8 mouse cellular contexts compared by ENCODE assay signal in the genomic region with DNA sequence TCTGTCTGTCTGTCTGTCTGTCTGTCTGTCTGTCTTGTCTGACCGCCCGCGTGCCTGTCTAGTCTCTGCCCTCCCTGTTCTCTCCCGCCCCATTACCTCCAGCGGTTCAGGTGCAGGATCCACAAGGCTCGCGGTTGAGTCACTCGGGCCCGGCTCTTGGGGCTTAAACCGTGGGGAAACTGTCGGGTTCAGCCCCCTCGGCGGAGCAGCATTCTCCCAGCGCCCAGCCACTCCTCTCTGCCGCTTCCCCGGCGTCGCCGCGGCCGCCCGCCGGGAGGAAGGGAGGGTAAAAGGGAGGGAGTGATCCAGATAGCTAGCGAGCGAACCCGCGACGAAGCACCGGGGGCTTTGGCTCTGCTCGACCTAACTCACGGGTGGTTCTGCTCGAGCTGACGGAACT. TPM values are rescaled to one million over a fixed set of nuclear protein-coding genes. Genes with fewer than 3 reads are reported as not detected.
DNase-seq lines count a peak whose midpoint lies in the region; ATAC-seq lines count a peak whose summit lies in the region.
"Had no signal": no experiment of that assay in that cellular context is flagged by ENCODE, and none has a peak within 500 bp of the region (broad histone marks: within the 10 kb centered on the region; RNA-seq: fewer than 3 reads in every experiment).

TSS of gene Wnt10b (minus strand) at position 389 of the 400 bp plus-strand sequence.

- under 1% methylated on average over 33 of the region's 33 CpGs for WGBS in forebrain, embryonic 14.5 days
- under 1% methylated on average over 24 of the region's 33 CpGs for WGBS in limb, embryonic 15.5 days

- H3K27me3 ChIP-seq in forebrain, embryonic 14.5 days (replicated peaks; ENCODE audit: control insufficient read depth, insufficient read depth, low read length): peaks cover 94% of the 10 kb centered on the region
- H3K27me3 ChIP-seq in limb, embryonic 15.5 days: peaks cover 97% of the 10 kb centered on the region

- H3K4me1 ChIP-seq in forebrain, embryonic 14.5 days (ENCODE audit: control insufficient read depth, insufficient read depth, low read length): no peaks in the 10 kb centered on the region
- peaks cover 58% of the 10 kb centered on the region for H3K4me1 ChIP-seq in limb, embryonic 15.5 days

- no peak within 1 kb of the TSS for H3K9ac ChIP-seq in forebrain, embryonic 14.5 days (ENCODE audit: low read length)
- peak within 1 kb of the TSS; percentile 17; the same call in 1 of the 2 replicates for H3K9ac ChIP-seq in limb, embryonic 15.5 days

- no peaks in the 10 kb centered on the region for H3K36me3 ChIP-seq in forebrain, embryonic 14.5 days (ENCODE audit: control insufficient read depth, insufficient read depth, low read length)
- no peaks in the 10 kb centered on the region for H3K36me3 ChIP-seq in limb, embryonic 15.5 days

- no peak within 1 kb of the TSS for H3K27ac ChIP-seq in forebrain, embryonic 14.5 days (ENCODE audit: low read depth, low read length)
- H3K27ac ChIP-seq in limb, embryonic 15.5 days: peak within 1 kb of the TSS; percentile 75

- H3K4me2 ChIP-seq in forebrain, embryonic 14.5 days (ENCODE audit: low read length): peak within 1 kb of the TSS; percentile 32; the same call in 1 of the 2 replicates
- H3K4me2 ChIP-seq in limb, embryonic 15.5 days: peak within 1 kb of the TSS; percentile 49

- no peaks in the 10 kb centered on the region for H3K9me3 ChIP-seq in forebrain, embryonic 14.5 days (replicated peaks; ENCODE audit: control insufficient read depth, low read length)
- no peaks in the 10 kb centered on the region for H3K9me3 ChIP-seq in limb, embryonic 15.5 days

- no peak for ATAC-seq in forebrain, embryonic 14.5 days
- ATAC-seq in limb, embryonic 15.5 days (ENCODE audit: insufficient number of reproducible peaks, low FRiP score, low TSS enrichment, low read depth): no peak

- peak within 1 kb of the TSS; percentile 11 for H3K4me3 ChIP-seq in forebrain, embryonic 14.5 days (ENCODE audit: low read depth, low read length)
- peak within 1 kb of the TSS; percentile 37 for H3K4me3 ChIP-seq in limb, embryonic 15.5 days
- H3K4me3 ChIP-seq: erythroblast, embryonic 14.5 days had no signal

- peak; percentile 54 for DNase-seq in testis, postnatal 10 days (ENCODE audit: low spot score)
- no peak for DNase-seq in testis, postnatal 14 days (ENCODE audit: low spot score)
- DNase-seq in forebrain, embryonic 14.5 days (ENCODE audit: low spot score): no peak
- DNase-seq in cerebellum, adult 11 months: no peak
- DNase-seq in spleen, postnatal 14 days (ENCODE audit: low spot score in 2 of 2): no peak
- DNase-seq in layer of hippocampus, adult 18-20 months (ENCODE audit: low spot score in 2 of 2): no peak

RNA-seq across cellular contexts. Expression of gene Wnt10b, which starts in this region (rescaled TPM):
- polyA plus RNA-seq in forebrain, embryonic 14.5 days (2014; fragmentation: Nextera tagmentation; extraction: Ambion mirVana): not detected in 2 replicates
- 6.0 and 7.0 TPM in 2 replicates for polyA plus RNA-seq in limb, embryonic 15.5 days (2015; fragmentation: Nextera tagmentation; extraction: Ambion mirVana)
- under 1 TPM; 0.23 to 0.64 TPM for total RNA-seq in layer of hippocampus, adult 18-20 months (2021)
- polyA plus RNA-seq: erythroblast, embryonic 14.5 days had no signal
